Mouse (Mus musculus): ENCODE results near the gene Syn3.

Gene Syn3

DNA sequence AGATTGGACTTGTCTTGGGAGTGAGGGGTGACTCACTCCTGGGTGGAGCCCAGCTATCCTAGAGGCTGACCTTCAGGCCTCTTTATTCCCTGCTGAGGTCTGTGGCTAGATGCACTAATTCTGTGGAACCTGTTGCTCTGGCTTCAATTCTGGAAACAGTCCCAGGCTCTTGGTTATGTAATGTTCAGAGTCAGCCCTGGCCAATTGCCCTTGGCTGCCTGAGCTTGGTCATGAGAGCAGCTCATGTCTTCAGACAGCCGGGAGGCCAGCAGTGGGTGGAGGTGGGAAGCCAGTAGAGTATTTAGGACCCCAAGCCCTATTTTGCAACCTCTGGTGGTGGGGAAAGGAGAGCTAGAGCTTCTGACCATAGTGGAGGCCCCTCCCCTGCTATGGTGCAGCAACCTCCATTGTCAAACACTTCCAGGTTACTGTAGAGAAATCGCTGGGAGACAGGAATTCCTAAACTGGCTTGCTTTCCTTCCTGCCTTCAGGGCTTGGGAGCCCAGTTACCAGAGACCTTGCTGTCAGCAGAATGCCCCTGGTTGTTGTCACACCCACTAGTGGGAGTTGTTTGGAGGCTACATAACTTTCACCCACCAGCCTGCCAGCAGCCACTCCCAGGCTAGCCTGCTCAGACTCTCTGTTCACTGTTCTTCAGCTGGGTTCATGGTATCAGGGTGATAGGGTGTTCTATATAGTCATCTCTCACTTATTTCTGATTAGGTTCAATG, 158.9 kb downstream of the Syn3 start:
- DNase-seq (ENCODE audit: low spot score in 2 of 2), result peak in 1 of 2 experiments; percentile 52

- DNase-seq (ENCODE audit: low spot score in 2 of 2), result no peak
Measured at GRCm38 (mm10) chr10:86339121-86339520, 159.6 kb downstream of the Syn3 start.

GRCm38 (mm10) chr10:86338121-86338715, 160.5 kb downstream of the Syn3 start:
- DNase-seq (ENCODE audit: low spot score in 2 of 2), result no peak

GRCm38 (mm10) chr10:86337239-86337638, 161.5 kb downstream of the Syn3 start:
- DNase-seq (ENCODE audit: low spot score in 2 of 2), result no peak

DNA sequence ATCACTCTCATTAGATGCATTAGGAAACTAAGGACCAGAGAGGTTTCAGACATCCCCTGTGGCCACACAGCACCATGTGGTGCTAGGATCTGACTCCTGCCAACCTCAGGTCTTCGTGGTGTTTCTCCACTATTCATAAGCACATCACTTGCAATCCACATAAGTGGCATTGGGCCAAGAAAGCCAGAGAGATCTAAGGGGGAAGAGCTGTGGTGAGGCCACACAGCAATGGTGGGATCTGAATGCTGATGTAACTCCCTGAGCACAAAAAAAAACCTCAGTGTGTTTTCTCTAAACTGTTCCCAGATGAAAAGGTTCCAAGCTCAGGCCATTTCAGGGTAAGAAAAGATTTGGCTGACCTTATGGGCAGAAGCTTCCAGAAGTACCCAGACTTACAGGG, 162.2 kb downstream of the Syn3 start:
- DNase-seq (ENCODE audit: low spot score in 2 of 2), result no peak

DNA sequence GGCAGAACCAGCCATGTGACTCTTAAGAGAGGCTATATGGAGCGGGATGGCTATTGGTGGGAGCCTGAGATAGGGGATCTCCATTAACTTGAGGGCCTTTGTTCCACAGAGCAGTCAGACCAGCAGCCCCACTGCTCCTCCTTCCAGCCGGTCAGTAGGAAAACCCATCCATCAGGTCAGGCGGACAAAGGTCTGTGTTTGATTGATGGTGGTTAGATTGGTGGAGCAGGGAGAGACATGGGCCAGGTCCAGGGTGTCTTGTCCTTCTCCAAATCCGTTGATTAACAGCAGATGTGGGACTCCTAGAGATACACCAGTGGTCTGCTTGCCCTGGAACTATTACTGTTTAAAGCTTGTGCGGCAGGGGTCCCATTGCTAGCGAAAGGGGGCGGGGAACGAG, 164.1 kb downstream of the Syn3 start:
- no peak for DNase-seq (ENCODE audit: low spot score in 2 of 2)

GRCm38 (mm10) chr10:86332942-86333341, 165.8 kb downstream of the Syn3 start:
- no peak for DNase-seq (ENCODE audit: low spot score in 2 of 2)

DNA sequence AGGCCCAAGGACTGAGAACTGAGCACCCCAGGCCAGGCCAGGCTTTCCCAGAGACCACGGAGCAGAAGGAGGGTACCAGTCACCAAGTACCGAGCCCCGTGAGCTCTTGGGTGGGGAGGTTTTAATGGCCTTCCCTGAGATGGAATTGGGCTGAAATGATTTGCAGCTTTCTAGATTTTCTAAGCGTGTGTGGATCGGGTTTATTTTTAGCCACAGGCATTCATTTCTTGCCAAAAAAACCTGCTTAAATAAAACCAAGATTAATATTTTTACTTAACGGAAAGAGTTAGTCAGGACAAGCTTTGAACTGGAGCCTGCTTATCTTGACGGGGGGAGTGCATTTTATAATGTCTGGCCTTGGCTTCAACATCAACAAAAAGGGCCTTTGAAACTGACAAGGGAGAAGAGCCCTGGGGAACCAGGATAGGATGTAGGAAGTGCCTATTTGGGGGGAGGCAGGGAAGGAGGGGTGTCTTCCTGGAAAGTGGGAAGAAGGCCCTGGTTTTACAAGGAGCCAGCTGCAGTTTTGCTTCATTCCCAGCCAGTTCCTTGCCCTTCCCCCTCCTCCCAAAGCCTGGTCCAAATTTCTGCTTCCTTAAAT, 166.9 kb downstream of the Syn3 start:
- no peak for DNase-seq (ENCODE audit: low spot score in 2 of 2)

DNA sequence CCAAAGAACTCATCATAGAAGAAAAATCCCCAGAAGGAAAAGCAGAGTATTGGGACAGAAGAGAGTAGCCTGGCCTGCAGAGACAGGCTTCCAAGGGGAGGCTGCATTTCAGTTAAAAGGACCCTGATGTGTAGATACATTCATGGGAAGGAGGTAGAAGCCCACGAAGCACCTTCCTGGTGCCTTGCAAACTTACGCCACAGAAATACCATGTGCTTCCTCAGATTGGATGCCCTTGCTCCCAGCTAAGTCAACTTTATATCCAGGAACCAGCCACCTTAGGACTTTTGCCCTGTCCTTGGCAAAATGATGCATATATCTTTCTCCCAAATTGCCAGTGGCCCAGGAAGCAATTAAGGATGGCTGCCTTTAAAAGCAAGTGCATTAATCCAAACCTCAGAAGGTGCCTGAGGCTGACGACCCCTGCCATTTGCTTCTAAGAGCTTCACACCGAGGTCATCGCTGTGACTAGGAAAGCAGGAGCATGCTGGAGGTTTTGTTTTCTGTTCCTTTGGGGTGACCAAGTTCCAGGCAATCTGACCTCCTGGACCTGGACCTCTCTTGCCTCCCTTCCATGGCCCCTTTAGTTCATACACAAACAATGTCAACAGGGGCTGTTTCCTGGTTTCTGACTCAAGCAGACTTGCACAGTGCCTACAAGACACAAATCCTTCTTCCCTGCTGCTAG, 167.6 kb downstream of the Syn3 start:
- no peak for DNase-seq (ENCODE audit: low spot score in 2 of 2)

DNA sequence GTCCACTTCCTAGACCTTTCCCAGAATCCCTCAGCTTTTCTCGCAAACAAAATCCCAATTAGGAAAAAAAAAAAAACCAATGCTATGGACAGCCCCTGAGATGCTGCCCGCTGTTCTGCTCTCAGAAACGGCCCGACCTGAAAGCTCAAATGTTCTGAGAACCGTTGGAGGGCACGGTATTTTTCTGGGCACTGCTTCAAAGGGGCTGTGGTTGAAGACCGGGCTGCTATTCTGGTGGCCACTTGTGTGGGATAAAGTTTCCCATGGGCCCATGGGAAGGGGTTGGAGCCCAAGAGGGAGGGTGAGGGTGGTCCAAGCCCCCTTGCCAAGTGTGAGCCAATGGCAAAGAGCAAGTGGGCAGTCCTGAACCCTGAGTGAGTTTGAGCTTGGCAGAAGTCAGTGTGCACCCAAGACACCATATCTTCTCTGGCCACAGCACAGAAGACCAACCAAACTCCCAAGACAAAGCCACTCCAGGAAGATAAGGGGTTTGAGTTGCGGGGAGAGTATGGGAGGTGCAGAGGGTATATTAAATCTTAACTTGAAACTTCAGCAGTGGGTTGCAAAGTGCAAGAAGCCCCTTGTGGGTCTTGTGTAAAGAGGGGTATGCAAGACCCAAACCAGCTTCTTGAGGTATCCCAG, 169.3 kb downstream of the Syn3 start:
- DNase-seq (ENCODE audit: low spot score in 2 of 2), result no peak

- no peak for DNase-seq (ENCODE audit: low spot score in 2 of 2)
Measured at GRCm38 (mm10) chr10:86328691-86329090, 170.0 kb downstream of the Syn3 start.

DNA sequence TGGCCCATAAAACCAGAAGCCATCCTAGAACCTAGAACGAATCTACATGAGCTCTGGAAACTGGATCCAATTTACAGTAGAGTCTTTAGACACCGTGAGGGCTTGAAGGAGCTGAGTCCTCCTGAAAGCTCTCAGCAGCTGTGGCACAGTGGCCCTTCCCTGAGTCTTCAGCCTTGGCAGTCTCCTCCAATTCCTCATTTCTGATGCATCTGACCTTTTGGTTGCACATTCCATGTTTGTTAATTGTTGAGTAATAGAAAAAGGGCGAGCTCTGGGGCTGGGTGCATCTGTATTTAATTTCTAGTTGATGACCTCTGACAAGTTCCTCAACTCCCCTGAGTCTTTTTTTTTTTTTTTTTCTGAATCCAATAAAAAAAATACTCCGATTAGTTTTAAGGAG, 170.6 kb downstream of the Syn3 start:
- DNase-seq (ENCODE audit: low spot score in 2 of 2), result no peak

DNA sequence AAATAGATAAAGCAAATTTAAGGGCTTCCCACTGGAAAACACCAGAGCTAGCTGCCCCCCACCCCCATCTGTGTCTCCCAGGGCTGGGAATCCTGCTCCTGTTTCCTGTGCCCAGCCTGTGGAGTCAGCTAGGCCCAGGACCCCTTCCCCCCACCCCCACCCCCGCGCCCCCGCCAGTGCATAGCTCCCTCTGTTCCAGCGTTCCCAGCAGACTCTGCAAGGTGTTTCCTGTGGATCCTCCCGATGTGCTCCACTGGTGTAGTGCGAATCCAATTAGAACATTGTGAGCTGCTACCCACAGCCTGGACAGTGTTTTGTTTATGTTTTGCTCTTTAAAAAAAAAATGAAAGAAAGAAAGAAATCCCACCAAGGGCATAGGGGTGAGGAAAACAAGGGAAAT, 173.4 kb downstream of the Syn3 start:
- DNase-seq (ENCODE audit: low spot score in 2 of 2), result no peak

- DNase-seq (ENCODE audit: low spot score in 2 of 2), result no peak
Measured at GRCm38 (mm10) chr10:86323275-86323994, 175.3 kb downstream of the Syn3 start.

GRCm38 (mm10) chr10:86322006-86322405, 176.7 kb downstream of the Syn3 start:
- DNase-seq (ENCODE audit: low spot score in 2 of 2), result no peak

- DNase-seq (ENCODE audit: low spot score in 2 of 2), result peak in 1 of 2 experiments; percentile 35
Measured at GRCm38 (mm10) chr10:86321194-86321593, 177.5 kb downstream of the Syn3 start.

DNA sequence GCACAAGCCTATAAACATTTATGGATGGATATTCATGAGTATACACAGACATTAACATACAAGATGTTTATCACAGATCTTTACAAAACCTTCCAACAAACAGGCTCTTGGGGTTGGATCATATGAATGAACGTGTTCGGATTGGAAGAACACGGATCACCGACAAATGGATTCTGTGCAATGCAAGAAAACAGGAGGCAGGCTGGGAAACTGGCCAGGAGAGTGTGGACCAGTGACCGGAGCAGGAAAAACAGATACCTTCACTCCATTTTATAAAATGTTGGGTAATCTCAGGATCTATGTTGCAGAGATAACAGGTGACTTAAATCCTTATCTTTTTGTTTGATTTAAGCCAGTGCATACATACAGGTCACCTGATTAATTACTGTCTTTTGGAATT, 178.5 kb downstream of the Syn3 start:
- DNase-seq (ENCODE audit: low spot score in 2 of 2), result no peak

DNA sequence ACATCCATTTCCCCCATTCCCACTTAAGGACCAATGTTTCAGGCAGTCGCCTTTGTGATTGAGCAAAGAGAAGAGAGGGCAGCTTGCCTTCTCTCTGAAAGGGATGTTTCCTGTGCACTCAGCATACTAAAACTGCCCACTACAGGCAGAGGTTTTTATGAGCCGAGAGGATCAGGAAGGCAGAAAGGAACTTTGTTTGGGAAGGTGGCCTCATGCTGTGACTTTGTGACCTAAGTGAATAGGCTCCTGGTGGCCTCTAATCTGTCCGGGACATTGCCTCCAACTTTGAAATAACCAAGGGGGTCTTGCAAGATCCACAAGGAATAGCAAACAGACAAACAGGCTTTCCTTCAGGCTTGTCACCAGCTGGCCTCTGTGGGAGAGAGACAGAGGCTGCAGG, 179.2 kb downstream of the Syn3 start:
- DNase-seq (ENCODE audit: low spot score in 2 of 2), result no peak

- DNase-seq (ENCODE audit: low spot score in 2 of 2), result peak in 1 of 2 experiments; percentile 53
Measured at GRCm38 (mm10) chr10:86318552-86319140, 180.1 kb downstream of the Syn3 start.

DNA sequence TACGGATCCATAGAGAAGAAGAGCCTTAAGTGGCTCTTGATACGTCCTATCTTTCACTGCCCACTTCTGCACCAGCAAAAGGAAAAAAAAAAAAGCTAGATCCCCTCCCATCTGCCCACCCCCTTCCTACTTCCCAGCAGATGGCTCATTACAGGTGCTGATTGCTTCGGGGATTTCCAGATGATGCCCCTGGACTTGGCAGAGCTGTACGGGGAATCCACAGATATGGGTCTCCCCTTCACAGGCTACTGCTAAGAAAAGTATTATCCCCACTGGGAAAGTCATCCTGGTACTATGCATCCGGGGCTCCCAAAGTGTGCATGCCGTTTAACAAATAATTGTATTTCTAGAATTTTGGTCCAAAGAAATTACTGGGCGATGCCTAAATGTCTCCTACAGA, 181.1 kb downstream of the Syn3 start:
- peak in 1 of 2 experiments; percentile 37 for DNase-seq (ENCODE audit: low spot score in 2 of 2)

DNA sequence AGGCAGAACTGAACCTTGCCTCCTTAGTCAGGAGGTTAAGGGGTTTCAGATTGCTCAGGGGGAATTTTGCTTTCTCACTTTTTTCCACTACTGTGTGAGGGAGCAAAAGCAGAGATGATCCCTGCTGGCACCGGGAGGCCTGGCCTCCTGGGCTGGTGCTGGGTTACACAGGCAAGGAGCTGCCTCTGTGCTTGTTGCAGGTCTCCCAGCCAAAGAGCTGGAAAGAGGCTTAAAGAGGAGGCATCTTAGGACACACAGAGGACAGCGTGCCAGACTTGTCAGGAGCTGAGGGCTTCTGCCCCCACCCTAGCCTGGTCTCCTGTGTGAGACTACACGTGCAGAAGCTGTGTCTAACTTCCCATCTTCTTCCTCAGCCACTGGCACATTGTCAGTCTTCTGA, 183.2 kb downstream of the Syn3 start:
- DNase-seq (ENCODE audit: low spot score in 2 of 2), result no peak

Data from cerebellum, postnatal 4 days (tissue).